25 mouse cellular contexts compared by ENCODE assay signal in the genomic region with DNA sequence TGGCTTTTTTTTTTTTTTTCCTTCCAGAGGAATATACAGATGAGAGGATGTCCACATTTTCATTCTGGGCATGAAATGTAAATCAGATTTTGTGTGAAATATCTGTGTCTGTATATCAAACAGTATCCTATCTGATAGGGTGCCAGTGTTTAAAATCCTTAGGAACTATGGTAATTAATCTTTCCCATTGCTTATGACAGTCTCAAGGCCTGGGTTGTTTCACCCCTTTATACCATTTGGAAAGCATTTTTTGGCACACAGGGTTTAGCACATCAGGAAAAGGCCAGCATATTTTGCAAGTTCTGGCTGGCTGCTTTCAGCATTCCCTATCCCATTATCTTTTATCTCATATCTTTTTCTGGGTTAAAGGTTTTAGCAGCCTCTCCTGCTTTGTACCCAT.
DNase-seq lines count a peak whose midpoint lies in the region; ATAC-seq and TF ChIP-seq lines count a peak whose summit lies in the region.
"Had no signal": no experiment of that assay in that cellular context is flagged by ENCODE, and none has a peak within 500 bp of the region (broad histone marks: within the 10 kb centered on the region; RNA-seq: fewer than 3 reads in every experiment).

No protein-coding gene starts in this region.

- no peak for TF ChIP-seq CTCF in stomach, postnatal 0 days (IDR thresholded peaks at IDR 0.05; ENCODE audit: low read depth)

- DNase-seq in hindbrain, embryonic 11.5 days (ENCODE audit: low spot score), result no peak
- DNase-seq in stomach, postnatal 0 days (ENCODE audit: low spot score), result no peak
- DNase-seq in right cerebral cortex, adult 18-20 months, result no peak
- DNase-seq in layer of hippocampus, postnatal 25 days (ENCODE audit: extremely low spot score in 1 of 2, low spot score in 1 of 2), result no peak
- DNase-seq: adrenal gland, postnatal 36 days; cerebellum, adult 9-10 months; gastrocnemius, postnatal 14 days; heart, adult 11 months; heart, postnatal 10 days; kidney, adult 18-20 months; kidney, postnatal 10 days; left cerebral cortex, postnatal 4 days; right cerebral cortex, postnatal 25 days; thymus, adult 18-20 months; thymus, postnatal 4 days had no signal

- H3K9me3 ChIP-seq in hindbrain, embryonic 12.5 days (replicated peaks), result no peaks in the 10 kb centered on the region
- no peaks in the 10 kb centered on the region for H3K9me3 ChIP-seq in hindbrain, embryonic 11.5 days (ENCODE audit: control insufficient read depth, low read length)
- no peaks in the 10 kb centered on the region for H3K9me3 ChIP-seq in stomach, embryonic 14.5 days (ENCODE audit: control insufficient read depth, low read depth, low read length)
- H3K9me3 ChIP-seq in stomach, postnatal 0 days (ENCODE audit: control insufficient read depth, low read length), result no peaks in the 10 kb centered on the region
- H3K9me3 ChIP-seq in midbrain, embryonic 15.5 days, result no peaks in the 10 kb centered on the region
- H3K9me3 ChIP-seq: forebrain, embryonic 15.5 days; hindbrain, embryonic 15.5 days; limb, embryonic 15.5 days; liver, embryonic 15.5 days had no signal

- H3K9ac ChIP-seq in hindbrain, embryonic 12.5 days, result no peak overlapping the region
- H3K9ac ChIP-seq in hindbrain, embryonic 11.5 days (ENCODE audit: low read depth, low read length), result no peak overlapping the region
- H3K9ac ChIP-seq in stomach, embryonic 14.5 days (replicated peaks; ENCODE audit: low read depth, low read length), result no peak overlapping the region
- no peak overlapping the region for H3K9ac ChIP-seq in stomach, postnatal 0 days (ENCODE audit: low read length)
- no peak overlapping the region for H3K9ac ChIP-seq in midbrain, embryonic 15.5 days
- H3K9ac ChIP-seq: forebrain, embryonic 15.5 days; hindbrain, embryonic 15.5 days; limb, embryonic 15.5 days; liver, embryonic 15.5 days had no signal

- TF ChIP-seq EP300 in stomach, postnatal 0 days (optimal IDR thresholded peaks at IDR 0.05), result no peak

- H3K4me1 ChIP-seq in hindbrain, embryonic 12.5 days, result peaks cover 7% of the 10 kb centered on the region
- H3K4me1 ChIP-seq in hindbrain, embryonic 11.5 days (replicated peaks; ENCODE audit: control insufficient read depth, insufficient read depth, low read length), result no peaks in the 10 kb centered on the region
- H3K4me1 ChIP-seq in stomach, embryonic 14.5 days (ENCODE audit: control insufficient read depth, insufficient read depth, low read length), result peaks cover 4% of the 10 kb centered on the region; the same call in 1 of the 2 replicates
- no peaks in the 10 kb centered on the region for H3K4me1 ChIP-seq in stomach, postnatal 0 days (replicated peaks; ENCODE audit: control insufficient read depth, insufficient read depth)
- H3K4me1 ChIP-seq in midbrain, embryonic 15.5 days, result peaks cover 9% of the 10 kb centered on the region
- H3K4me1 ChIP-seq: limb, embryonic 15.5 days; liver, embryonic 15.5 days had no signal

- H3K27me3 ChIP-seq in hindbrain, embryonic 12.5 days, result no peaks in the 10 kb centered on the region
- no peaks in the 10 kb centered on the region for H3K27me3 ChIP-seq in hindbrain, embryonic 11.5 days (ENCODE audit: control insufficient read depth, insufficient read depth, low read length)
- H3K27me3 ChIP-seq in stomach, embryonic 14.5 days (ENCODE audit: control insufficient read depth, insufficient read depth, low read length), result no peaks in the 10 kb centered on the region
- no peaks in the 10 kb centered on the region for H3K27me3 ChIP-seq in stomach, postnatal 0 days (ENCODE audit: control insufficient read depth, insufficient read depth, low read length)
- no peaks in the 10 kb centered on the region for H3K27me3 ChIP-seq in midbrain, embryonic 15.5 days (replicated peaks)
- H3K27me3 ChIP-seq: forebrain, embryonic 15.5 days; hindbrain, embryonic 15.5 days; limb, embryonic 15.5 days; liver, embryonic 15.5 days had no signal

- H3K4me3 ChIP-seq in hindbrain, embryonic 12.5 days, result no peak overlapping the region
- H3K4me3 ChIP-seq in hindbrain, embryonic 11.5 days (ENCODE audit: low read depth, low read length), result no peak overlapping the region
- no peak overlapping the region for H3K4me3 ChIP-seq in stomach, embryonic 14.5 days (ENCODE audit: low read depth, low read length)
- no peak overlapping the region for H3K4me3 ChIP-seq in stomach, postnatal 0 days (ENCODE audit: low read depth, low read length)
- H3K4me3 ChIP-seq in midbrain, embryonic 15.5 days, result no peak overlapping the region
- H3K4me3 ChIP-seq: forebrain, embryonic 15.5 days; hindbrain, embryonic 15.5 days; limb, embryonic 15.5 days; liver, embryonic 15.5 days had no signal

- no peak overlapping the region for H3K4me2 ChIP-seq in hindbrain, embryonic 12.5 days (replicated peaks)
- no peak overlapping the region for H3K4me2 ChIP-seq in hindbrain, embryonic 11.5 days (replicated peaks; ENCODE audit: low read depth, low read length)
- no peak overlapping the region for H3K4me2 ChIP-seq in stomach, embryonic 14.5 days (replicated peaks; ENCODE audit: low read depth, low read length)
- H3K4me2 ChIP-seq in stomach, postnatal 0 days (replicated peaks; ENCODE audit: low read depth), result no peak overlapping the region
- no peak overlapping the region for H3K4me2 ChIP-seq in midbrain, embryonic 15.5 days
- H3K4me2 ChIP-seq: forebrain, embryonic 15.5 days; heart, embryonic 11.5 days; hindbrain, embryonic 15.5 days; limb, embryonic 15.5 days; liver, embryonic 15.5 days had no signal

- H3K27ac ChIP-seq in hindbrain, embryonic 12.5 days, result peak overlapping the region; percentile 72; the same call in 1 of the 2 replicates
- H3K27ac ChIP-seq in hindbrain, embryonic 11.5 days (ENCODE audit: low read depth, low read length), result no peak overlapping the region; the same call in 1 of the 2 replicates
- no peak overlapping the region for H3K27ac ChIP-seq in stomach, embryonic 14.5 days (ENCODE audit: low read length)
- H3K27ac ChIP-seq in stomach, postnatal 0 days (replicated peaks), result no peak overlapping the region
- peak overlapping the region; percentile 62 for H3K27ac ChIP-seq in midbrain, embryonic 15.5 days
- H3K27ac ChIP-seq: forebrain, embryonic 15.5 days; hindbrain, embryonic 15.5 days; limb, embryonic 15.5 days; liver, embryonic 15.5 days; macrophage had no signal

- ATAC-seq in hindbrain, embryonic 12.5 days (ENCODE audit: low FRiP score), result no peak
- ATAC-seq in hindbrain, embryonic 11.5 days (ENCODE audit: low FRiP score), result no peak
- peak; percentile 28; the same call in 1 of the 2 replicates for ATAC-seq in stomach, embryonic 14.5 days (ENCODE audit: insufficient number of reproducible peaks, insufficient read depth, low FRiP score, low read depth)
- no peak for ATAC-seq in stomach, postnatal 0 days (ENCODE audit: low FRiP score, low TSS enrichment)
- peak; percentile 37; the same call in 1 of the 2 replicates for ATAC-seq in midbrain, embryonic 15.5 days (replicated peaks)
- ATAC-seq: lung, postnatal 0 days had no signal

- no peaks in the 10 kb centered on the region for H3K36me3 ChIP-seq in hindbrain, embryonic 12.5 days
- no peaks in the 10 kb centered on the region for H3K36me3 ChIP-seq in hindbrain, embryonic 11.5 days (ENCODE audit: control insufficient read depth, insufficient read depth, low read length)
- no peaks in the 10 kb centered on the region for H3K36me3 ChIP-seq in stomach, embryonic 14.5 days (ENCODE audit: control insufficient read depth, insufficient read depth, low read length)
- no peaks in the 10 kb centered on the region for H3K36me3 ChIP-seq in stomach, postnatal 0 days (ENCODE audit: control insufficient read depth, insufficient read depth, low read length)
- no peaks in the 10 kb centered on the region for H3K36me3 ChIP-seq in midbrain, embryonic 15.5 days (replicated peaks)
- H3K36me3 ChIP-seq: forebrain, embryonic 15.5 days; hindbrain, embryonic 15.5 days; limb, embryonic 15.5 days; liver, embryonic 15.5 days had no signal

Comparison
In these comparisons a context has a peak if more than half of its experiments do, and no peak if none do; other contexts are left out.
1. ATAC-seq: peak in stomach, embryonic 14.5 days (single experiment) and midbrain, embryonic 15.5 days (single experiment); none in hindbrain, embryonic 12.5 days (single experiment), hindbrain, embryonic 11.5 days (single experiment) and stomach, postnatal 0 days (single experiment).
2. H3K27ac ChIP-seq: peak in hindbrain, embryonic 12.5 days (single experiment) and midbrain, embryonic 15.5 days (single experiment); none in hindbrain, embryonic 11.5 days (single experiment), stomach, embryonic 14.5 days (single experiment) and stomach, postnatal 0 days (single experiment).